Mouse (Mus musculus): Measurements from ENCODE around the gene Bcl6.

DNA sequence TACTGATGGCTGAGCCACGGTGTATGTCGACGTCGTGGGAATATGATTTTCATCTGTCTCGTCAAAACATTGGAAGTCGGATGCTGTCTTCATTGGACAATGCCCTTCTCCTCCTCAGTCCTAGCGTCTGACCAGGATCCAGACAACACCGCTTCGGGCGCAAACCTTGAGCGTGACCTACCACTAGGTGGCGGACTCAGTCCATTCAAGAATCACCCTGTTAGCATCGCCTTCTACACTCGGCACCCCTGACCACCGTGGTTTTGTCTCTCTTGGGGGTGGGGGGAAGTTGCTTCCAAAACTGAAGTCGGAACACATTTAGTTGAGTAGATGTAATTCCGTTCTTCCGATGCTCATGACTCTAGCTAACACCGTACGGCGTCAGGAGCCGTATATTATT, 4.5 kb downstream of the Bcl6 start:
- TF ChIP-seq TAL1 (IDR thresholded peaks at IDR 0.05; ENCODE audit: low read length) (no peak), GATA1 (IDR thresholded peaks at IDR 0.05; ENCODE audit: low read length) (no peak)
